Mouse (Mus musculus) brain, embryonic 18.5 days (tissue): ENCODE measurements around the gene Ext2.

Experiments used
- DNase-seq: peaks from one replicate; pipeline ENCODE4 v3.0.0-alpha.2; 2012; ENCODE audit warnings: low read depth, low spot score

Ext2 gene

DNA sequence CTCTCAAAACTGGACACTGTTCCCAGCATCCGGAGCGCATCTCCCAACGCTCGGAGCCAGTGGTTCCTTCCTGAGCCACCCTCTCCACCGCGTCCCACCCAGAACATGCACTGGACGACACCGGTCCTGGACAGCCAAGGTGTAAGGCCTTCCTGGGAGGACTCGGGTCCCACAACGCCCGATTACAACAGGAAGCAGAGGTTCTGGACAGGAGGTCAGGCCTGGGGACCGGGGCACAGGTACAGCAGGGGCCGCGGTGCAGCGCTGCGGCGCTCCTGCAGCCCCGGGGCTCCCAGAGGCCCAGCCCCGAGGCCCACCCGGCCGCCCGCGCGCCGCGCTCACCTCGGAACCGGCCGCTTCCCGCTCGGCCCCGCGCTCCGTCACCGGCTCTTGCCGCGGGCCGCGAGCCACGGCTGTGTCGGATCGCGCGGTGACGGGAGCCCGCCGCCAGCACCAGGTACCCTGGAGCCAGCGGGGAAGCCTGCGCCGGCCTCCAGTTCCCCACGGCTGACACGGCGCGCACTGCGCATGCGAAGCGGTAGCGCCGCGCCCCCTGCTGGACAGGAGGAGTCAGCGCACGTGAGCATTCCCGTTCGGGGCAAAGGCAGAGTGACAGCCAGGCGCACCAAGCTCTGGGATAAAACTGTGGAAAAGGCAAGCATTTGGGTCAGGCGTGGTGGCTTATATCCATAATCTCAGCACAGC is at the start of gene Ext2:
Gene Ext2 (minus strand): TSS at position 524 of the 705 bp plus-strand sequence.
- peak; percentile 60 for DNase-seq

DNA sequence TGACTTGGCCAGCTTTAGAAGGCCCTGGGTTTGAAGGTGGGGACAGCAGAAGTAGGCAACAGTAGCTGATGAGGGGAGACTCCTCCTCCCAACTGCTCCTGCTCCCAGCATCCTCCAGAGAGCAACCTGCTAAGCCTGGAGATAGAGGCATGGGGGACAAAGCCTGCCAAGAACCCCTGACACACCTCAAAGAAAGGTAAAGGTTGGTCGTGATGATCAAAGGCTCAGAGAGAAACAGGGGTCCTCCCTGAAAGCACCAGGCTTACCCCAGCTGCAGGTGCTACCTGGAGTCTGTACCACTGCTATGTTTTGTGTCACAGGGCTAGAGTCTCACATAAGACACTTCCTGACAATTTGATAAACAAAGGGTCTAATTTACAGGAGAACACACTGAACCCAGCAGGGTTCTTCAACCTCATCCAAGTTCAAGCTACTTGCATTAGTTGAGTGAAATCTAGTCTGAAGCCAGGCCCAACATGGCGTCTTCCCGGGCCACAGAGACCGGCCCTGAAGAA is 49.1 kb upstream of the Ext2 start:
- DNase-seq = no peak

DNA sequence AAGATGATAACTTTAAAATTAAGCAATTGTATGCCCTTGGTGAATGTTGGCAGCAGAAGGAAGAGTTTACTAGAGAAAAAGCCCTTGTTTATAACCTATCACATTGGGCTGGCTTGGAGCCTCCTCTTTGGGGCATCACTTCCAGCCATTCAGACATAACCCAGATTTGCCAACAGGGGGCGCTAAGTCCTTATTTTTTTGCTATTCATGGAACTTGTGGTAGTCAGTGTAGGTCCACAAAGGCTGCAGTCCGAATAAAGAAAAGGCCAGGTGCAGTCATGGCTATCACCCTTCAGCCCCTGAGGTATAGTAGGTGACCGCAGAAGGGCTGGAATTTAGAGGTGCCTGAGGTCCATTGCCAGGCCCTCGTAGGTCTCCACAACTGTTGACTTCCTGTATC is 48.5 kb upstream of the Ext2 start:
- peak; percentile 46 for DNase-seq

DNA sequence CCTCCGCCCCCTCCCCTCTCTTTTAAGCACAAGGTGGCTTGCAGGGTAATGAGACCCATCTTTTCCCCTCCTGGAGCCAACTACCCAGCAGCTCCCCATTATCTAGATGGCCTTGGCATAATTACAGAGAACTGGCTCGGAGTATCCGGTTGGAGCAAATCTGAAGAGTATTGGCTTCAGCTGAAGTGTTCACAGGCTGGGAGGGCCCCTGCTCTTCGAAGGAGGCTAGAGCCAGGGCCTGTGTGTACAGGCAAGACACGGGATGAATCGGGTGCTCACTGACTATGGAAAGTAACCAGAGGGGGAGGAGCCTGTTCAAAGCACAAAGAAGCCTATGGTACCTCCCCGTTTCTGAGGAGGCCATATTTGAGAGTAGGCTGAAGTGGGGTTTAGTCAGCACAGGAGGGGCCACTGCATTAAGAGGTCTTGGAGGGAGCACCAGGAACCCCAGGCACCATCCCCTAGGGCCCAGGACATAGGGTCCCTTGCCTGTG is 46.8 kb upstream of the Ext2 start, which contains the start of gene Accsl:
Gene Accsl (minus strand): TSS at position 51 of the 494 bp plus-strand sequence.
- no peak for DNase-seq

DNA sequence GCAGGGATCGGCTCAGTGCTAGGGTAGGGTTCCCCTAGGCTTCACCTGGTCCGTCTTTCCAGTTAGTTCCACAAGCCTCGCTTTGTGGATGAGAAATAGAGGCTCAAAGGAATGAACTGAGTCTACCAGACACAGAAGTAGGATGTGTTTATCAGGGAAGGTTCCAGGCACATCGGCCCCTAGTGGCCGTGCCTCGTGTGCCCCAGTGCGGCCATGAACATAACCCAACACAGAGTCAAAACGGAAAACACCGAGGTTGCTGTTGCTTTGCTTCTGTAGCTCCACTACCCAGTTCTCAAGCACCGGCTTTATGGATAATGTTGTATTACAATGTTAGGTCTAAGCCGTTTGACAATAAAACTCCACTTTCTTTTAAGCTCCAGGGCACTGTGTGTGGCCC is 46.2 kb upstream of the Ext2 start:
- no peak for DNase-seq

DNA sequence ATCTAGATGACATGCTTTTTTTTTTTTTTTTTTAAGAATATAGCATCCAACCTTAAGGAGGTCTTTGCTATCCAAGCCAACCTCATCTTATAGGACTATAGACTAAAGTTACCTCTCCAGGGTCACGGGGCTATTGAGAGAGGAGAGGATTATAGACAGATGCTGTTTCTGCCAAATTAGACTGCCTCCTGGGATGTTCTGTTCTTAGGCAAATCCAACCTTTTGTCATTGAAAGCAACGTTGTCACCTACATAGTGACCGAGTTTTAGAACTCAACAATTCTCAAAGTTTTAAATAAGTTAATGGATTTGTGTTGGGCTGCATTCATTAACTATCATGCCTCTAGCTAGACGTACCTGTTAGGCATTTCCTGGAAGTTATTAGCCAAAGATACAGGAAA is 40.9 kb upstream of the Ext2 start:
- DNase-seq = no peak

DNA sequence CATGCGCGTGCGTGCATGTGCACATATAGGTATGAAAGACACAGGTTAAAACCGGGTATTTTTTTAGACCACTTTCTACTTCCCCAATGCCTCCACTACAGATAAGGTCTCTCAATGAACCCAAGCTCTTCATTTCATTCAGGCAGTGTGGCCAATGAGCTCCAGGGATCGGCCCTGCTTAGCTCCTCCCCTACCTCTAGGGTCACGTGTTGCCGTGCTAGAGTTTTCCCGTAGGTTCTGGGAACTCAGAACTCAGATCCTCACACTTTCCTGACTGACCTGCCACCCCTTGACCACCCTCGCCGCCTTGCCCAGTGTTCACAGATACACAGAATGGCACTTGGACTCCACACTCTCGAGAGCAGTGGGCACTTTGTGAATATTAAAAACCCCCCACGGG is 36.5 kb upstream of the Ext2 start:
- no peak for DNase-seq

DNA sequence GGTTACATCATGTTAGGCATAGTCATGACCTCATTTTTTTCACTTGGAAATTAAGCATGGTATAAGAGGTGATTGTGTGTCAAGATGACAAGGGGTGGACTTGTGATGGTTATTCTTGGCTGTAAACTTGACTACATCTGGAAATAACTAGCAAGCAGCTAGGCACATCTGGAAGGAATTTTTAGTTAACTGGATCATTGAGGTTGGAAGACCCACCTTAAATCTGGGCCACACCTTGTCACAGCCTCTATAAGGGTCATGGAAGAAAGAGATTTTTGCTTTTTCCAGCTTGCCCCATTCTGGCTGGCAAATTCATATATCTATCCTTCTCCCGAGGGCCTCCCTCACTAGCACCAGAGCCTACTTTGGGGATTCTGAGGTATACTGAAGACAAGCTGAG is 28.9 kb upstream of the Ext2 start:
- DNase-seq = no peak

DNA sequence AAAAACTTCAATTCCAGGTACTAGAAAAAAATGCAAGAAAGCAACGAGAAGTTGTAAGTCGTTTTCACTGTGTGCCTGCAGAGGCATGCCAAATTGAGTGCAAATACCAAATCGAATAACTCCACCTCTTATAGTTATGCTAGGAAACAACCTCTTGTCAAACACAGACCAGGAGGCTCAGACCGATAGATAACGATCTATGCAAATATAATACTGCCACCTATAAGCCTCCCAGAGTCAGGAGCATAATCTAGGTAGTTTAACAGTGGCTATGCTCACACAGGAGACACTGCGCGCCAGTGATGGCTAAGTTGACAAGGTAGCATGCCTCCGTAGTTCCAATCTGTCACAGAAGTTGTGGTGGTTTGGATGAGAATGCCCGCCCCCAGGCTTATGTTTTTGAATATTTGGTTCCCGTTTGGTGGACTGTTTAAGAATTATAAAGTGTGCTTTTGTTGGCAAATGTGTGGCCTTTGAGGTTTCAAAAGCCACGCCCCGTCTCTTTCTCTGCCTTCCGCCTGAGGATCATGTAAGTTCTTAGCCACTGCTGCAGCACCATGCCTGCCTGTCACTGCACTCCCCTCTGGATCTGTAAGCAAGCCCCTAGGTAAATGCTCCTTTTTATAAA is 28.1 kb upstream of the Ext2 start:
- DNase-seq = no peak

DNA sequence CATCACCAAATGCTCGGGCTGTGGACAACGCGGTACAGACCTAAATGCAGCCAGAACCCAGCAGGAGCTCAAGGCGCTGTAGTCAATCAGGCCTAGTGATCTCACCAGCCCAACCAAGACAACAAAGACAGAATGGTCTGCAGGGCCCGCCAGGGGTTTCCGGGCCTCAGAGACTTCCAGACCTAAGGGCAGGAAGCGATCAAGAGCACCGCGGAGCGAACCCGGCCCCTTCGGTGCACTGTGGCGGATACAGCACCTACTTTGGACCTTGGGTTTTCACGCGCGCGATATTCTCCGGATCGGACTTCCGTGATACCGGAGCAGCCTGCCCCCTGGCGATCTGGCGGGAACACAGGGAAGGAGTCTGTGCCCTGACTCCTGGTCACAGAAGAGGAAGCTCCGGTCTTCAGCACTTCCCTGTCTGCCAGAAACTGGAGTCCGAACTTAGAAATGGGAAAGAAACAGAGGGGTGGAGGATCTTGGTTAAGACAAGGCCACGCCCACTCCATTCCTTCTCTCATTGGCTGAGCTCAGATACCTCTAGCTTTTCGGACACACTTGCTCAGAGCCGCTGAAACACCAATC is 27.2 kb upstream of the Ext2 start, which contains the start of gene Accs:
Gene Accs (minus strand): TSS at position 439 of the 585 bp plus-strand sequence.
- DNase-seq = peak; percentile 50

DNA sequence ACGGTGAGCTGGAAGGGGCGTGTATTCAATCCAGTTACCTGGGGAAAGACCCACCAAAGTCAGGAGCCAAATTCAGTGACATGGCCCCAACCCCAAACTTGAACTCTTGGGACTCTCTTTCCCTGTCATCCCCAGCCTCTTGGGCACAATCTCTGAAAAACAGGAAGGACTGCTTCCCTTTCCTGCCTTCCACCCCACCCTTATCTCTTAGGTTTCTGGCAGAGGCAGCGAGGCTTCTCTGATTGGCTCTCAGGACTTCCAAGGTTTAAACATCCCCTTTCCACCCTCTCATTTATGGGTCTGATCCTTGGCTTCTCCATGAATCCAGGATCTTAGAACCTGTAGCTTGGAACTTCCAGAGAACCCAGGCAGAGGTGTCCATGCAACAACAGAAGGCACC is 19.0 kb upstream of the Ext2 start:
- DNase-seq = no peak

DNA sequence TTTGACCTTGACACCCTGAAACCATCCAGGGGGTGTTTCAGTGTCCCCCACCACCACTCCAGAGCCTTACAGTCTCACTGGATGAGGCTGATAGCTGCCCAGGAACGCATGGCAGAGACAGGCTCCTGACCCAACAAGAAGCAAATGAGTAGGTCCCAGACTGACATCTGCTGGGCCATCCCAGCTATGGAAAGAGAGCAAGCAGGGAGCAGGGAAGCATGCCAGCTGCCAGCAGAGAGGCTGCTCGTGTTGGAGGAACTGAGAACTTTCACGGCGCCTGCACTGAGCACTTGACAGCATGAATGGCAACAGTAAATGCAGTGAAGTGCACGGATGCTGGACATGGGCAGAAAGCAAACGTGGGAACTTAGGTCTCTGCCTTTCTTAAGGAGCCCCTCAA is 17.7 kb upstream of the Ext2 start:
- DNase-seq = no peak

DNA sequence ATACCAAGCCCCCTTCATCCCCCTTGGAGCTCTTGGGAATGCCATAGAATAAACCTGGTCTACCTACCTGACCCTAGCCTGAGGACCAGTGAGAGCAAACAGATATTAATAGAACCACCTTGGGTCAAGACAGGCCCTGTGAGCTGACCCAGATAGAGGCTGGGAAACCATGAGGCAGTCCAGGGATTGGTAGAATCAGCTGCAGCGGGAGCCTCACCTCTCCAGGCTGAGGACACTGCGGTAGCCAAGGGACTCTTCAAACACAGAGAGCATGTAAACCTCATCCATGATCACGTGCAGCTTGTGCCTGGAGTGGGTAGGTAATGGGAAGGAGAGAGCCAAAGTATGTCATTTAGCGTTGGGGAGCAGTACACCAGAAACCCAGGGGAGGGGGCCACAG is 16.6 kb upstream of the Ext2 start:
- no peak for DNase-seq

DNA sequence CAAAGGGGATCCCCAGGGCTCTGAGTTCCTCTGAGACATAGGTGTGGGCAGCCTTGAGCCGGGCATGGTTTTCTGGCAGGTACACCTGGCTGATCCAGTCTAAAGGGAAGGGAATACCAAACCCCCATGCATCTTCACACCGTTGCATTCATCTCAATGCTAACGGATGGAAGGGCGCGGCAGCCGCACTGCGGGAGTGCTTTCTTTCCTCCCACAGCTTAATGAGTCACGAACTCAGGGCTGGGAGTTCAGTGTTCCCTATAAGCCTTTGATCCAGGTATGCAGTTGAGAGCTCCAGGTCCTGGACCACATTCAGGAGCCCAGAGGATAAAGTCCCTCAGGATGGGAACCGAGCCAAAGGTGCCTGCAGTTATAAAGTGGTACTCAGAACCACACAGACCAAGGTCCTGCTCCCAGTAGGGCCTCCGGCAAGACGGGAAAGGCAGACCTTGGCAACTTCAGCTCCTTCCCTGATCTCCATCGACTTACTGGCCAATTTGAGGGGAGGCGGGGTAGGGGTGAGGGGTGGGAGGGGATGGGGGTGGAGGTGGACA is 13.9 kb upstream of the Ext2 start:
- DNase-seq = no peak

DNA sequence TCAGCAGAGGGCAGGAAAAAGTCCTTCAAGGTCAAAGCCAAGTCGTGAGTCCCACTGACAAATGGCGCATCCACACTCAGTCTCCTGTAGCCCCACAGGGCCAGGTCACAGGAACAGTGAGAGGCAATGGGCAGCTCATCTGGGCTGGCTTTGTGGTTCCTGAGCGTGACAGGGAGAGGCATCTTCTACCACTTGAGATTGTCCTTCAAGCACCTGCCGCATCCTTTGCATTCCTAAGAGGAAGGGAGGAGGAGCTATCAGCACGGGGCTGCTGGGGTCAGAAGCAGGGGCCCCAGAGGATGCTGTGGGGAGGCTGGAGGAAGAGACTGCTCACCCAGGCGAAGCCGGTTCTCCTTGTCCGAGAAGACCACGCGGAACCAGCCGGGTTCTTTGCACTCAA is 13.2 kb upstream of the Ext2 start:
- no peak for DNase-seq

DNA sequence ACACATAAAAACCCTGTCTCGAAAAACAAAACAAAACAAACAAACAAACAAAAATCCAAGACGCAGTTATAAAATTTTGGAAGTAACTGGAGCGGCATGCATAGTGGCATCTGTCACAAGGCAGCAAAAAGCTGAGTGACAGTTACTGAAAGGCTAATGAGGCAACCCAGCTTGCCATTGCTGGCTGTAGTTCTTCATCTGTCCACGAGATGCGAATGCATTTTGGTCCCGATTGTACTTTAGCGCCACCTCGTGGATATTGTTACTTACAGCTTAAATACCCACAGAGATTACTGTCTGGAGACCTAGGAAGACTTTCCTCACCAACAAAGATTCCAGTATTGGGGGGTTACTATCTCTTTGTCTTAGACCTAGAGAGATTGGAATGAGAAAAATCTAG is 1.2 kb upstream of the Ext2 start:
- peak; percentile 63 for DNase-seq

DNA sequence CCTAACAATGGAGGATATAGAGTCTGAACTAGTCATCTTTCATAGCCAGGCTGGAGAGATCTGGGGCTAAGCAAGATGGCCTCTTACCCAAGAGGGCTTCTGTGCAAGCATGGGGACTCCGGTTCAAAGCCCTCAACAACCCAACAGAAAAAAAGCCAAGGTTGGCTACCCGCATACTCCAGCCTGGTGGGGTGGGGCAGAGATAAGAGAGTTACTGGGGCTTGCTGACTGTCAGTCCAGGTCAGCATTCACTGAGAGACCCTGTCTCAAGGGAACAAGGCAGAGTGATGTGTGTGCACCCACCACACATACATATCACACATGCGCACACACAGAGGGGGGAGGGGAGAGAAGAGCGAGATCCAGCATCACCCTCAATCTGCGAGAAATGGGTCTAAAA is 4.6 kb downstream of the Ext2 start:
- no peak for DNase-seq

DNA sequence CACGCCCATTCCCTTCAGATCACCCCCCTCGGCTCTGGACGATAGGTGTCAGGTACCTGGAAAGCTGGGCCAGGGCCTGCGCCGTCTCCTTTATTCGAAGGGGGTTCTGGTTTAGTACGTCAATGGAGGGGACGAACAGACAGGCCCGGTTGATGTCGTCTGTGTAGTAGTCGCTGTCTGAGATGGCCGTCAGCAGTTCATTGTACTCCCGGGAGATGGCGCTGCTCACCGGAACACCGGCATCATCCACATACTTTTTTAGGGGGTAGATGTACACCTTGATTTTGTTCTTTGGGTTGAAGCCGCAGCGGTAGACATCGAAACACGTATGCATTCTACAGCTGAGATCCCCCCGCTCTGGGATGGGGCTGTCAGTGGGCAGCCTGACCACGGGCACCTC is 9.0 kb downstream of the Ext2 start:
- no peak for DNase-seq

DNA sequence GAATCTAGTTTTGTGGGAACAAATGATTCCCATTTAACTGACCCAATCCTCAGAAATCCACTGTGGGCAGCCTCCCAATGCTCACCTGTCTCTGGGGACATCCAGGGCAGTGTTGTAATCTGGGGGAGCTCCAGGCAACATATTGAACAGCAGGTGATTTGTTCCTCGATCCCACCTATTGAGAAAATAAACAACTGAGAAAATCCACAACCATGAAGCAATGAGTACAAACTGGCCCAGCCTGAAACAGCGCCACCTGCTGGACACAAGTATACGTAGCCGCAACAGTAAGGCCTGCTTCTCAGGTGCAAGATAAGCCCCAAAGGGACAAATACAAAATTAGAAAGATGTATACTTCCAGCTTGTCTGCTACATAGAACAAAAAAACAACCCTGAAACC is 10.6 kb downstream of the Ext2 start:
- DNase-seq = no peak

DNA sequence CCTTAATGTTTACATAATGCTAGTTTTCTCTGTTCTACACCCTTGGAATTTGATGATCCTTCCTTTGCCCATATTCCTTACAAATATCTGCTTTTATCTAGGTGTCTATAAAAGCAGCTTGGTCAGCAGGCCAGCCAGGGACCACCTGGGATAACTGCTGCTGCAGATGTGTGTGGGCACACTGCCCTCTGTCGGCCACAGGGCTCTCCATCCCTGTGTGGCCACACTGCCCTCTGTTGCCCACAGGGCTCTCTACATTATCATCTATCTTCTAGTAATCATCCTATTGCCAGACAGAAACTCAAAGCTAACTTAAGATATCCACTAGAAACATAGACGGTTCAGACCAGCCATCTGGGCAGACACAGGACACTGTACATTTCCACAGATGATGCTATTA is 12.4 kb downstream of the Ext2 start:
- DNase-seq = no peak

DNA sequence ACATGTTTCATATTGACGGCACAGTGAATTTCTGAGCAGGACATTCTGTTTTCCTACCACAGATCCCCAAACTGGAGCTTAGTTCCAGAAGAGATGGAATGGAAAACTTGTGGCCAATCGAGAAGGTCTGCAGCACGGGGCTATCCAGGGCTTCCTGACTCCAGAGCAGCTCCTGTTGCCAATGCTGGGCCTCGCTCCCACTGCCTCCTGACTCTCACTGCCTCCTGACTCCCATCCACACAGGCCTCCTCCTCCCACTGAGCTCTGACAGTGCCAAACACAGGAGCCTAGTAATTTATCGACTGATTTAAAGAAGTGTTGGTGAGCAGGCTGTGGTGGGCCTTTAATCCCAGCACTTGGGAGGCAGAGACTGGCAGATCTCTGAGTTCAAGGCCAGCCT is 14.3 kb downstream of the Ext2 start:
- no peak for DNase-seq

DNA sequence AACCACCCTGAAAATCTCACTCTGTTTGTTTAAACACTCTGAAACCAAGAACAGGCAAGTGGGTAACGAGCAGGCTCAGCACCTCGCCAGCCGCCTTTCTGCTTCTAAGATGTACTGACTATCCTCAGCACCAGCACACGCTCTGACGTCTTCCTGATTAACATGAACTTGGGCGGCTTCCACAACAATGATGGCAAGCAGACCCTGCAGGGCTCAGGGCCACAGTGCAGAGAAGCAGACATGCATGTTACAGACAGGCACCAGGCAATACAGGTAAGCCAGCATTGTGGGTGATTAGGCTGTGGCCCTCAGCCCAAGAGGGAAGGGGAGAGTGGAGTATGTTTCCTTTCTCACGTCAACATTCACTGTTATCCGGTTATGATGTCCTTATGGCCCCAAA is 14.9 kb downstream of the Ext2 start:
- DNase-seq = no peak
